Mouse (Mus musculus): Measurements from ENCODE around the gene Rab3c. TPM values are rescaled to one million over a fixed set of nuclear protein-coding genes. Genes with fewer than 3 reads are reported as not detected.

The Rab3c gene
- polyA plus RNA-seq, 1 experiment from 2014 or later: 1.7 TPM

GRCm38 (mm10) chr13:110094998-110095397 is 185.8 kb downstream of the Rab3c start:
- no peaks in the 10 kb centered on the region for H3K9me3 ChIP-seq (ENCODE audit: low read depth, low read length)
- no peak for TF ChIP-seq CTCF (IDR thresholded peaks at IDR 0.05; ENCODE audit: low read depth)

DNA sequence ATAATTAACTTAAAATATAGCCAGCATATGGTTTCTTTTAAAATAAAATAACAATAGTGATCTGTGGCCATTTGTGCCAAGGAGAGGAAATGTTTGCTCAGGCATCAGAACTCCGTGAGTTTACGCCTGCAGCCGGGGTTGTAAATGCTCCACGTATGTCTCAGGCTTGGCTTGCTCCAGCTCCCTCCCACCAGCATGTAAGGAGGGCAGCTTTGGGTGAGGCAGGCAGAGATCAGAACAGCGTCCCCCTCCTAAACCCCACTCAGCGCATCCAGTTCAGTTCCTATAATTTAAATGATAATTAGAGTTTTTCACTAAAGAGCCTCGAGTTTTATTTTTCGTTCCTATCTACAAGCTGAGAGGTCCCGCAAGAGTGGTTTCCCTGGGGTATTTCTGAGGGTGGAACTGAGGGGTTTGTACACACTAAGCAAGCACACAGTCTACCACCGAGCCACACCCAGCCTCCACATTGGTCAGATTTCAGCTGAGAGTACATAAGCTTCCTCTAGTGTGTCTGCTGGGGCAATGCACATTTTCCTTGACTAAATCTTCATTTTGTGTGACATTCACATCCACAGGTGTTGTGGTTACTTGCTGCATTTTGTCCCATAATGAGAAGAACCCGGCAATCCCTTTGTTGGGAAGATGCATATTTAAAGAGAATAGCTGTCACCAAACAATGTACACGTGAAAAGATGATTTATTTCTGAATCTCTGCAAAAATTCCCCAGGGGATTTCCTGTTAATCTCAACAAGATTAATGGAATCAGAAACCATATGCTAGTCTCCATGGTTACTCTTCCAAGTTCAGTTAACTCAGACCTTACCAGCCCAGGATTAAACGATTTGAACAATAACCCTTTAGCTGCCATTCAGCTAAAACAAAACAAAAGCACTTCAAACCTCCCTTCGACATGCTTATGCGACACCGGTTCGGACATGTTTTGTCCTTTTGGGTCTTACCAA is 186.8 kb downstream of the Rab3c start:
- 63% methylated on average over 17 of the region's 17 CpGs for WGBS
- Histone ChIP-seq H3K9me3 (ENCODE audit: low read depth, low read length) (no peaks in the 10 kb centered on the region), H3K4me3 (ENCODE audit: low read depth, low read length) (no peak overlapping the region), H3K9ac (no peak overlapping the region), H3K4me2 (no peak overlapping the region), H3K27me3 (ENCODE audit: insufficient read depth, low read length) (no peaks in the 10 kb centered on the region), H3K4me1 (ENCODE audit: insufficient read depth) (no peaks in the 10 kb centered on the region), H3K27ac (ENCODE audit: low read depth) (no peak overlapping the region), H3K36me3 (ENCODE audit: insufficient read depth) (no peaks in the 10 kb centered on the region)
- ATAC-seq (ENCODE audit: insufficient read depth): no peak
- DNase-seq: no peak
- no peak for TF ChIP-seq CTCF (IDR thresholded peaks at IDR 0.05; ENCODE audit: low read depth)

More at GRCm38 (mm10) chr13:110094998-110095397, 185.8 kb downstream of the Rab3c start:
- Histone ChIP-seq H3K9ac (no peak overlapping the region), H3K4me1 (ENCODE audit: insufficient read depth) (no peaks in the 10 kb centered on the region), H3K27me3 (ENCODE audit: insufficient read depth, low read length) (no peaks in the 10 kb centered on the region), H3K27ac (ENCODE audit: low read depth) (no peak overlapping the region), H3K4me3 (ENCODE audit: low read depth, low read length) (no peak overlapping the region), H3K36me3 (ENCODE audit: insufficient read depth) (no peaks in the 10 kb centered on the region), H3K4me2 (no peak overlapping the region)
- DNase-seq (no peak), ATAC-seq (ENCODE audit: insufficient read depth) (no peak)
- WGBS: 70% methylated on average over 6 of the region's 6 CpGs

GRCm38 (mm10) chr13:110083961-110084360 is 196.8 kb downstream of the Rab3c start:
- Histone ChIP-seq H3K4me2 (no peak overlapping the region), H3K9ac (no peak overlapping the region), H3K9me3 (ENCODE audit: low read depth, low read length) (no peaks in the 10 kb centered on the region), H3K4me3 (ENCODE audit: low read depth, low read length) (no peak overlapping the region), H3K36me3 (ENCODE audit: insufficient read depth) (no peaks in the 10 kb centered on the region), H3K27me3 (ENCODE audit: insufficient read depth, low read length) (no peaks in the 10 kb centered on the region), H3K27ac (ENCODE audit: low read depth) (no peak overlapping the region), H3K4me1 (ENCODE audit: insufficient read depth) (no peaks in the 10 kb centered on the region)
- whole genome bisulfite sequencing: 64% methylated on average over 8 of the region's 8 CpGs
- ATAC-seq (ENCODE audit: insufficient read depth): no peak
- DNase-seq: no peak
- TF ChIP-seq CTCF (IDR thresholded peaks at IDR 0.05; ENCODE audit: low read depth): no peak

- H3K36me3 ChIP-seq (ENCODE audit: insufficient read depth): no peaks in the 10 kb centered on the region
- TF ChIP-seq CTCF (IDR thresholded peaks at IDR 0.05; ENCODE audit: low read depth): no peak
- H3K4me2 ChIP-seq: no peak overlapping the region
- no peak overlapping the region for H3K27ac ChIP-seq (ENCODE audit: low read depth)
- no peaks in the 10 kb centered on the region for H3K27me3 ChIP-seq (ENCODE audit: insufficient read depth, low read length)
- ATAC-seq (ENCODE audit: insufficient read depth): no peak
- H3K4me3 ChIP-seq (ENCODE audit: low read depth, low read length): no peak overlapping the region
- no peaks in the 10 kb centered on the region for H3K9me3 ChIP-seq (ENCODE audit: low read depth, low read length)
- no peaks in the 10 kb centered on the region for H3K4me1 ChIP-seq (ENCODE audit: insufficient read depth)
- DNase-seq: no peak
- H3K9ac ChIP-seq: no peak overlapping the region
Observed at GRCm38 (mm10) chr13:110081174-110081573, 199.6 kb downstream of the Rab3c start.

- Histone ChIP-seq H3K27me3 (ENCODE audit: insufficient read depth, low read length) (no peaks in the 10 kb centered on the region), H3K4me3 (ENCODE audit: low read depth, low read length) (no peak overlapping the region), H3K9ac (no peak overlapping the region), H3K4me2 (no peak overlapping the region), H3K9me3 (ENCODE audit: low read depth, low read length) (no peaks in the 10 kb centered on the region), H3K36me3 (ENCODE audit: insufficient read depth) (no peaks in the 10 kb centered on the region), H3K27ac (ENCODE audit: low read depth) (no peak overlapping the region), H3K4me1 (ENCODE audit: insufficient read depth) (no peaks in the 10 kb centered on the region)
- TF ChIP-seq CTCF (IDR thresholded peaks at IDR 0.05; ENCODE audit: low read depth): no peak
- no peak for DNase-seq
- no peak for ATAC-seq (ENCODE audit: insufficient read depth)
- 83% methylated on average over 9 of the region's 9 CpGs for WGBS
Observed at GRCm38 (mm10) chr13:110075587-110075986, 205.2 kb downstream of the Rab3c start.

DNA sequence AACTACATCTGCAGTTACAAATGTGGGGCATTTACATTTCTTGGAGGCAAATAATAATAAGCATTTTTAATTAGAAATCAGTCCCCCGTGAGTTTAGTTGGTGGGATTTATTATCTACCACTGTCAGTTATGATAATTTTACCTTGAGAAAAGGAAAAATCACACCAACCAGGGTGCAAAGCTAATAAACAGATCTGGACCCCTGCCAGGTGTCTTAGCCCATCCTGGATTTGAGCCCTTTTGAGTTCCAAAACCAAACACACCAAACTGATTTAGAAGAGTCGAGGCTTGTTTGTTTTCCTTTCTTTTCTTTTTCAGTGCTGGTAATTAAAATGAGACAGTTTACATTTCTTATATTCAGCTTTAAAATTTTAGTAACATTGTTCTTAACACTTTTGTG is 206.6 kb downstream of the Rab3c start:
- Histone ChIP-seq H3K9me3 (ENCODE audit: low read depth, low read length) (no peaks in the 10 kb centered on the region), H3K27me3 (ENCODE audit: insufficient read depth, low read length) (no peaks in the 10 kb centered on the region), H3K4me3 (ENCODE audit: low read depth, low read length) (no peak overlapping the region), H3K4me2 (no peak overlapping the region), H3K4me1 (ENCODE audit: insufficient read depth) (no peaks in the 10 kb centered on the region), H3K36me3 (ENCODE audit: insufficient read depth) (no peaks in the 10 kb centered on the region), H3K27ac (ENCODE audit: low read depth) (no peak overlapping the region), H3K9ac (no peak overlapping the region)
- 44% methylated on average over 2 of the region's 2 CpGs for WGBS
- no peak for TF ChIP-seq CTCF (IDR thresholded peaks at IDR 0.05; ENCODE audit: low read depth)
- ATAC-seq (ENCODE audit: insufficient read depth): no peak
- no peak for DNase-seq

GRCm38 (mm10) chr13:110067149-110067548 is 213.6 kb downstream of the Rab3c start:
- Histone ChIP-seq H3K36me3 (ENCODE audit: insufficient read depth) (no peaks in the 10 kb centered on the region), H3K9ac (no peak overlapping the region), H3K4me3 (ENCODE audit: low read depth, low read length) (no peak overlapping the region), H3K9me3 (ENCODE audit: low read depth, low read length) (no peaks in the 10 kb centered on the region), H3K4me2 (no peak overlapping the region), H3K27me3 (ENCODE audit: insufficient read depth, low read length) (no peaks in the 10 kb centered on the region), H3K27ac (ENCODE audit: low read depth) (no peak overlapping the region), H3K4me1 (ENCODE audit: insufficient read depth) (no peaks in the 10 kb centered on the region)
- ATAC-seq (ENCODE audit: insufficient read depth) (no peak), DNase-seq (no peak)
- TF ChIP-seq CTCF (IDR thresholded peaks at IDR 0.05; ENCODE audit: low read depth): no peak
- 50% methylated on average over 3 of the region's 3 CpGs for WGBS

Data from lung, embryonic 14.5 days (tissue).